Mouse (Mus musculus) embryonic stem cell, embryonic (primary cell): Measurements from ENCODE around the gene Polr1d.

Experiments
- CTCF ChIA-PET, 4 experiments: fragments of 300-600 bp in 2 of 4; fragments of 350-600 bp in 2 of 4; sonication (Branson Sonifier 250); formaldehyde crosslinking; loops; one replicate each; lab custom pipeline; 2022; ENCODE audit warnings: inconsistent platforms in 2 of 4; lab: Charles Lee
- POLR2A ChIA-PET, 4 experiments: fragments of 300-600 bp in 2 of 4; fragments of 350-600 bp in 2 of 4; sonication (Branson Sonifier 250); formaldehyde crosslinking; loops; one replicate each; lab custom pipeline; 2022; ENCODE audit warnings: antibody characterized with exemption in 4 of 4, inconsistent platforms in 1 of 4; lab: Charles Lee

The Polr1d gene

GRCm38 (mm10) chr5:147076799-147077165, at the start of gene Polr1d:
TSS of gene Polr1d (plus strand) at chr5:147077050.
- ChIA-PET POLR2A (interaction anchor here in 3 of 4 experiments (0.5 to 2.6 kb wide), 38 partner anchors 9 to 804 kb away, joined by 3 to 13 read pairs (median 4); partner anchors contain the start of genes Rpl21 (in 1 of the 3) and Usp12 (in 1 of the 3)), CTCF (interaction anchor here in 2 of 4 experiments (0.9 to 1.2 kb wide), 2 partner anchors 216 to 243 kb away, joined by 3 read pairs; no protein-coding TSS in a partner anchor)

- ChIA-PET CTCF (no interaction called here), POLR2A (no interaction called here)
Measured at GRCm38 (mm10) chr5:147031281-147031680, 45.6 kb upstream of the Polr1d start.

- ChIA-PET CTCF (interaction anchor here in 1 of 4 experiments (0.6 kb wide), 2 partner anchors 89 to 1155 kb away, joined by 3 read pairs; no protein-coding TSS in a partner anchor), POLR2A (no interaction called here)
Measured at GRCm38 (mm10) chr5:147033155-147033554, 43.7 kb upstream of the Polr1d start.

- ChIA-PET CTCF (no interaction called here), POLR2A (interaction anchor here in 1 of 4 experiments (1.0 to 1.3 kb wide), 2 partner anchors 12 to 22 kb away, joined by 3 read pairs; no protein-coding TSS in a partner anchor)
Measured at GRCm38 (mm10) chr5:147034283-147034682, 42.6 kb upstream of the Polr1d start.

GRCm38 (mm10) chr5:147035301-147035700, 41.5 kb upstream of the Polr1d start:
- ChIA-PET POLR2A (interaction anchor here in 1 of 4 experiments (0.8 to 1.3 kb wide), 3 partner anchors 9 to 23 kb away, joined by 3 read pairs; no protein-coding TSS in a partner anchor), CTCF (no interaction called here)

- ChIA-PET CTCF (interaction anchor here in 2 of 4 experiments (0.6 to 1.3 kb wide), 3 partner anchors 79 to 600 kb away, joined by 3 read pairs; no protein-coding TSS in a partner anchor), POLR2A (interaction anchor here in 2 of 4 experiments (0.5 to 3.0 kb wide), 4 partner anchors 12 to 367 kb away, joined by 3 to 7 read pairs (median 4); no protein-coding TSS in a partner anchor)
Measured at GRCm38 (mm10) chr5:147036028-147036427, 40.8 kb upstream of the Polr1d start.

- POLR2A ChIA-PET: interaction anchor here in 2 of 4 experiments (0.7 to 3.0 kb wide), 3 partner anchors 9 to 42 kb away, joined by 3 to 7 read pairs (median 4); no protein-coding TSS in a partner anchor
- CTCF ChIA-PET: interaction anchor here in 2 of 4 experiments (0.6 to 1.3 kb wide), 3 partner anchors 44 to 361 kb away, joined by 3 read pairs; no protein-coding TSS in a partner anchor
Measured at GRCm38 (mm10) chr5:147036661-147037060, 40.2 kb upstream of the Polr1d start.

- ChIA-PET CTCF (interaction anchor here in 3 of 4 experiments (0.6 to 1.3 kb wide), 4 partner anchors 105 to 362 kb away, joined by 3 to 4 read pairs (median 3); no protein-coding TSS in a partner anchor), POLR2A (interaction anchor here in 1 of 4 experiments (0.5 to 3.0 kb wide), 8 partner anchors 8 to 277 kb away, joined by 3 to 7 read pairs (median 4); no protein-coding TSS in a partner anchor)
Measured at GRCm38 (mm10) chr5:147037601-147038000, 39.2 kb upstream of the Polr1d start.

- ChIA-PET CTCF (interaction anchor here in 2 of 4 experiments (0.6 to 1.3 kb wide), 2 partner anchors 100 to 609 kb away, joined by 3 to 6 read pairs; no protein-coding TSS in a partner anchor), POLR2A (interaction anchor here in 3 of 4 experiments (0.6 to 1.2 kb wide), 3 partner anchors 87 to 204 kb away, joined by 3 read pairs; no protein-coding TSS in a partner anchor)
Measured at GRCm38 (mm10) chr5:147039394-147039793, 37.5 kb upstream of the Polr1d start.

GRCm38 (mm10) chr5:147041965-147042937, 34.6 kb upstream of the Polr1d start:
- ChIA-PET POLR2A (no interaction called here), CTCF (no interaction called here)

- CTCF ChIA-PET: no interaction called here
- POLR2A ChIA-PET: no interaction called here
Measured at GRCm38 (mm10) chr5:147043240-147043844, 33.5 kb upstream of the Polr1d start.

GRCm38 (mm10) chr5:147045311-147045710, 31.5 kb upstream of the Polr1d start:
- CTCF ChIA-PET: no interaction called here

GRCm38 (mm10) chr5:147045929-147046328, 30.9 kb upstream of the Polr1d start:
- ChIA-PET POLR2A (interaction anchor here in 2 of 4 experiments (1.0 to 2.8 kb wide), 3 partner anchors 9 to 31 kb away, joined by 3 to 7 read pairs (median 4); partner anchors contain the start of genes Lnx2 (in 1 of the 2) and Polr1d (in 1 of the 2)), CTCF (interaction anchor here in 2 of 4 experiments (0.5 to 1.0 kb wide), 2 partner anchors 60 to 181 kb away, joined by 3 read pairs; no protein-coding TSS in a partner anchor)

More at GRCm38 (mm10) chr5:147045311-147045710, 31.5 kb upstream of the Polr1d start:
- POLR2A ChIA-PET: interaction anchor here in 3 of 4 experiments (1.0 to 2.8 kb wide), 3 partner anchors 8 to 31 kb away, joined by 3 to 7 read pairs (median 4); partner anchors contain the start of genes Lnx2 (in 1 of the 3) and Polr1d (in 1 of the 3)

GRCm38 (mm10) chr5:147049544-147050209, 27.2 kb upstream of the Polr1d start:
- ChIA-PET CTCF (interaction anchor here in 1 of 4 experiments (0.5 to 0.6 kb wide), 3 partner anchors 106 to 877 kb away, joined by 3 to 4 read pairs (median 3); no protein-coding TSS in a partner anchor), POLR2A (interaction anchor here in 3 of 4 experiments (0.6 to 2.0 kb wide), 3 partner anchors 12 to 165 kb away, joined by 3 to 6 read pairs (median 3); no protein-coding TSS in a partner anchor)

- ChIA-PET CTCF (no interaction called here), POLR2A (interaction anchor here in 2 of 4 experiments (0.6 to 1.0 kb wide), 3 partner anchors 14 to 133 kb away, joined by 3 to 9 read pairs (median 3); no protein-coding TSS in a partner anchor)
Measured at GRCm38 (mm10) chr5:147050816-147051499, 25.9 kb upstream of the Polr1d start.
